Mouse (Mus musculus) macrophage (primary cell): Measurements from ENCODE around the gene Rnaseh2a. TPM values are rescaled to one million over a fixed set of nuclear protein-coding genes. Genes with fewer than 3 reads are reported as not detected.
A peak's percentile ranks its signal among the peaks of the same experiment; 100 is the strongest.

ENCODE experiments used
- H3K27ac ChIP-seq: fragments of 350-480 bp; formaldehyde crosslinking; 2 replicates; pipeline ENCODE4 v1.9.0; 2021
- H3K36me3 ChIP-seq: fragments of 350-480 bp; formaldehyde crosslinking; 2 replicates; pipeline ENCODE4 v1.9.0; 2021; ENCODE audit errors: inconsistent target
- H3K4me3 ChIP-seq: fragments of 350-480 bp; formaldehyde crosslinking; 2 replicates; pipeline ENCODE4 v1.9.0; 2021; ENCODE audit errors: inconsistent target
- H3K79me2 ChIP-seq: fragments of 350-480 bp; formaldehyde crosslinking; 2 replicates; pipeline ENCODE4 v1.9.0; 2021; ENCODE audit errors: inconsistent target
- WGBS: methylation state at CpG from one replicate; pipeline ENCODE4 v1.1.7; 2026; ENCODE audit warnings: inconsistent platforms; ENCODE audit not compliant: missing documents; 5-methylcytosine and 5-hydroxymethylcytosine counted together
- polyA plus RNA-seq: library from polyadenylated mRNA; stranded (reverse); fragments of 250-400 nt; gene quantifications from 3 replicates; pipeline ENCODE4 v1.2.4, GENCODE M21; 2018; ENCODE audit warnings: inconsistent platforms

Rnaseh2a gene
- polyA plus RNA-seq, 1 experiment from 2014 or later, result 15.9 TPM

DNA sequence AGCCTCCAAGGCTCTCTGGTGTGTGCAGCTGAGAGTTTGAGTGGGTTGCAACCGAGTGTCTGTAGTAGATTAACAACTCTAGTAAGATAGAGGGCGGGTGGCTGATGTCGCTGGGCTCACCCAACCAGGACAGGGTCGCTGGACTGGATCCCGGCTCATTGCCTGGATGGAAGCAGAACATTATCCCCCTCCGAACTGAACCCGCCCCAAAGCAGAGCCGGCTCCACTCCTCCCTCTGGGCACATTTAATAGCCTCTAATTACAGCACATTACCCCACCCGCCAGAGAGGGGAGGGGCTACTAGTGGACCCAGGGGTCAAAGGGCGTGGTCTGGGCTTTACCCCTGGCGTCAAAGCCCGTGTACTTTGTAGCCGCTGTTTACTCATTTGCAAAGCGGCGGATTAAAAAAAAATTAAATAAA, 19.8 kb upstream of the Rnaseh2a start:
- 42% methylated on average over 15 of the region's 15 CpGs for WGBS
- Histone ChIP-seq H3K27ac (peak overlapping the region; percentile 55; the same call in 1 of the 2 replicates), H3K4me3 (peak overlapping the region; percentile 42; the same call in 1 of the 2 replicates), H3K79me2 (no peaks in the 10 kb centered on the region), H3K36me3 (no peaks in the 10 kb centered on the region)

DNA sequence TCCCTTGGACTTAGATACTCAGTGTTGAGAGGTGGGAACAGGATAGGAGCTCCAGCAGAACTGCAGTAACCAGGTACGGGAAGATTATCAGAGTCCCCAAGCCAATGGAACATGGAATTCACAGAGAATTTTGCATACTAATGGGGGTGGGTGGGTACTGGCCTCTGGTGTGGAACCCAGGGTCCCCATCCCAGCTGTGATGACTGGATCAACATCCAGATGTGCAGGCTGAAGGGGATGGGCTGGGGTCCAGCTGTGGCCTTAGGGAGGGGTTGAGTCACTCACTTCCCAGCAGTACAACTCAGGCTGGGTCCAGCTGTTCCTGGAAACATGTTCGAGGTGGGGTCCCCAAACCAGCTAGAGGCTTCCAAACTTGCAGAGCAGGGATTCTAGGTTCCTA, 18.3 kb upstream of the Rnaseh2a start:
- WGBS, result 95% methylated on average over 2 of the region's 2 CpGs
- Histone ChIP-seq H3K79me2 (no peaks in the 10 kb centered on the region), H3K27ac (no peak overlapping the region), H3K4me3 (no peak overlapping the region), H3K36me3 (no peaks in the 10 kb centered on the region)

DNA sequence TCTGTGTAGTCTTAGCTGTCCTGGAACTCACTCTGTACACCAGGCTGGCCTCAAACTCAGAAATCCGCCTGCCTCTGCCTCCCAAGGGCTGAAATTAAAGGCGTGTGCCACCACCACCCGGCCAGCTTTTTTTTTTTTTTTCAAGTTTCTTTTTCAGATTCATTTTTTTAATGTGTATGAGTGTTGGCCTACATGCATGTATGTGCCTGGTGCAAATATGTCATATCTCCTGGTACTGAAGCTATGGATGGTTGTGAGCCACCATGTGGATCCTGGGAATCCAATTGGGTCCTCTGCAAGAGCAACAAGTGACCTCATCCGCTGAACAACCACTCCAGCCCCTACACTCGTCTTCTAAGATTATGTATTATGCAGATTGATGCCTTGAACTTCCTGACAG, 17.8 kb upstream of the Rnaseh2a start:
- no peaks in the 10 kb centered on the region for H3K79me2 ChIP-seq
- H3K36me3 ChIP-seq, result no peaks in the 10 kb centered on the region
- H3K4me3 ChIP-seq, result no peak overlapping the region
- no peak overlapping the region for H3K27ac ChIP-seq
- WGBS, result 96% methylated on average over 5 of the region's 5 CpGs

DNA sequence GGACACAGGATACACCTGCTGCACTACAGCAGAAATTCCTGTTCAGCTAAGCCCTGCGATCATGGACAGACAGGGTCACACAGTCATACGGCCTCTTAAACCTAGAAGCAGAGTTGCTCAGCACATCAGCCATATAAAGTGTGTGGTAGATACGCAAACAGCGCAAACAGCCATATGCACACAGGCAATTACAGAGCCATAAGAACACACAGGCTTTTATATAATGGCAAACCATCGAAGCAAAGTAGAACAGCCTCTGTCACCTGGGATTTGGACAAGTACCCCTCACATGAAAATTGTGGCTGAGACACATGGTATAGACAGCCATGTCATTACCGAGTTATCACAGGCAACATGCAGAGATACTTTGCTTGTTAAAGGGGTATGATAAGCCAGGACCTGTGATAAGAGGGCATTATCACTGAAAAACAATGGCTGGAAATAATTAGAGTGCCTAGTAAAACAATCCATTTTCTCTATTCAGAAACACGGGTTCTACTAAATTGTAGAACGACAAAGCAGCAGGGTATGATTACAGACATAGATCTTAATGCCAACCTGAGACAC, 16.9 kb upstream of the Rnaseh2a start:
- WGBS, result 47% methylated on average over 8 of the region's 8 CpGs
- Histone ChIP-seq H3K36me3 (no peaks in the 10 kb centered on the region), H3K79me2 (no peaks in the 10 kb centered on the region), H3K27ac (peak overlapping the region; percentile 90), H3K4me3 (peak overlapping the region; percentile 28; the same call in 1 of the 2 replicates)

DNA sequence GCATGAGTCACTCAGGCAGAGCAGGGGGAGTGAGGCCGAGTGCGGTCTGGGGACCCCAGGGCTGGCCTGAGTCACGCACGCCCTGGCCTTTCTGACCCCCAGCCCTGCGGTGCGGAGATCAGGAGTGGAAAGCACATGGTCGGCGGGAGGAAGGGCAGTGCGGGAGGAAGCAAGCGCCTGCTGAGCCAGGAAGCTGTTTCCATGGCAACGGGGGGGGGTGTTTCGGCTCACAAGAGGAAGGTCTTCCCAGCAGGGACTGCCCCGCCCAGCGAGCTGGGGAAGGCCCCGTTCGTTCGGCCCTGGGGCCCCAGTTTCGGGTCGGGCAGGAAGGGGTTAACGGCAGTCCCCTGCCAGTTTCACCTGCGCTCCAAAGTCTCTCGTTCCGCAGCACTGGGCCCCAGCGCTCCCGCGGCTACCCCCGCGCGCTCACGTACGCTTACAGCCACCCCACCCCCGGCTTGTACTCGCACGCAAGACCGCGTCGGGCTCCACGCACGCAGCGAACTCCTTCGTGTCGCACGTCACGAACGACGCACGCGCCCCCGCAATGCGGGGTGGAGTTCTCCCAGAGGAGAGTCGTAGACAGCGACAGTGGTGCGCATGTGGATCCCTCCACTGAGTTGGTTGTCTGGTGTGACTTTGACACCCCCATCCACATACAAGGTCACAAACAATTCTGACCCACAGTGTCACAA, 16.3 kb upstream of the Rnaseh2a start:
- under 1% methylated on average over 52 of the region's 53 CpGs for WGBS
- no peaks in the 10 kb centered on the region for H3K79me2 ChIP-seq
- H3K4me3 ChIP-seq, result peak overlapping the region; percentile 28
- peak overlapping the region; percentile 90 for H3K27ac ChIP-seq
- no peaks in the 10 kb centered on the region for H3K36me3 ChIP-seq

DNA sequence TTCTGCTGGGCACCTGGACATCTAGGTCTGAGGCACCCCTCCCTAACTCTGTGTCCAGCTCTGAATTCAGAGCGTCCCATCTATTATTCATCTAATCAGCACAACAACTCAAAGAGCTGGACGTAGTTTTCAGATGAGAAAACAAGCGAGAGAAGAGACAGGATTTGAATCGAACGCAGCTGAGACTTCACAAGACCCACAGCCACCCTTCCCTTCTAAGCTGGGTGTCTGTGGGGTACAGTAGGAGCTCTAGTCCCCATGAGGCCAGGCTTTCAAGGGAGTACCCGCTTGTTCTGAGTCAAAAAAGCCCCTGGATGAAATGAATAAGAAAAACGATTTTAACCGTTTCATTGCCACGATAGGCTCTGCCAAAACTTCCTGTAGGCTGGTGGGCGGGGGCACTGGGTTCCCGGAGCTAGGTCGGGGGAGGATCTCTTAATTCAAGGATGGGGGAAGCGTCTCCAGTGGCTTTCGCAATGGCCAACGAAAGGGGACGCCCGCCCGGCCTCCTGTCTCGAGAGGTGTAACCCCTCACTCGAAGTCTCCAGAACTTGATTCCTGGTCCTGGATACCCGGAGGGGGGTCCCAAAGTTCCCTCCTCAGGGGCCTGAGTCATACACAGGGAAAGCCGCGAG, 15.6 kb upstream of the Rnaseh2a start:
- Histone ChIP-seq H3K79me2 (no peaks in the 10 kb centered on the region), H3K36me3 (no peaks in the 10 kb centered on the region), H3K27ac (peak overlapping the region; percentile 90), H3K4me3 (peak overlapping the region; percentile 28)
- WGBS, result 3% methylated on average over 23 of the region's 23 CpGs

DNA sequence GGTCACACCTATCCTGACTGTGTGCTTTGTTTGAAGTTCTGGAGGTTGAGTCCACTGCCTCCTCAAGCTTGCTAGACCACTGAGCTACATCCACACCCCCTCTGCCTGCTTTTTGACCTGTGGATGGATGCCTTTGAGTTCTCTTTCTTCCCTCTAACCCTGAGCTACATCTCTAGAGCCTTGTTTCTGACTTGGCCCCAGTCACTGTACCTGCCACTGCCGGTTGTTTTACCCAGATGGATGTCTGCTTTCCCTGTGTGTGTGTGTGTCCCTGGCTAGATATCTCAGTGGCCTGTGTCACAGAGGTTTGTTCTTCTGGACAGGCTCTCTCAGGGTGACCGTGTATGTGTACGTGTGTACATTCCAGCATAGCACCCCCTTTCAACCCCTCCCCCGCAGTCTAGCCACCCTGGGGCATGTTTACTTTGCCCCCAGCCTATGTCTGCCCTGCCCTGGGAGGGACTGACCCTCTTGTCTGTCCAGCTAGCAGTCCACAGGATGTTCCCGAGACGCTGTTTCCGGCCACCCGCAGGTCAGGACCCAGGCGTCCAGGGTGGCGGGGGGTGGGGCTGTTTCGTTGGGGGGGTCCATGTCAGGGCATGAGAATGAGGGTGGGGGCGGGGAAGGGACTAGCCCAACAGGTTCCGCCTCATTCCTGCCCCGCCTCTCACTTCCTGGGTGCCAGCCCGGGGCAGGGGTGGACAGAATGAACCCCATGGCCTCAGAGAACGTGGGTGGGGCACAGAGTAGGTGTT, 14.9 kb upstream of the Rnaseh2a start:
- Histone ChIP-seq H3K4me3 (0 out of 2 replicates have a peak overlapping the region, but pooled peaks have one; percentile 28), H3K36me3 (no peaks in the 10 kb centered on the region), H3K27ac (peak overlapping the region; percentile 90), H3K79me2 (no peaks in the 10 kb centered on the region)
- 40% methylated on average over 16 of the region's 16 CpGs for WGBS

DNA sequence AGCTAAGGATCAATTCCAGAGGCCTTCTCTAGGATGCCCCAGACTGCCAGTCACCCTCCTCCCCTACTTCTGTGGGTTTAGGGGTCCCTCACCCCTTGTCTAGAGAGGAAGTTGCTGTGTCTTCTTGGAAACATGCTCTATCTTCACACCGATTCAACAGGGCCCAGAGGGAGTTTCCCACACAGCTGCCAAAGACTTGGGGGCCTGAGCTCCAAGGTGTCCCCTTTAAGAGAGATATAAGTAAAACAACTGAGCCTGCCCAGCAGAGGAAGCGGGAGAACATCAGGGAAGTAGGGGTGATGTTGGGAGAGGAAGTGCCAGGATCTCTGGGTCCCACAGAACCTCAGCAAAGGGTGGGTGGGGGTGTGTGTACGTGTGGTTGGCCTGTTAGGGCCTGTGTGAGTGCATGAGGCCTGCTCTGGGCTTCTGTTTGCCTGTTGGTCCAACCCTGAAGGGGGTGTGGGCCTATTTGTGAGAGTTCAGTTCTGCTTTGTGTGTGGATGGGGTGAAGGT, 13.0 kb upstream of the Rnaseh2a start:
- WGBS, result 11% methylated on average over 3 of the region's 3 CpGs
- Histone ChIP-seq H3K79me2 (peaks cover 8% of the 10 kb centered on the region; the same call in 1 of the 2 replicates), H3K27ac (peak overlapping the region; percentile 92), H3K36me3 (no peaks in the 10 kb centered on the region), H3K4me3 (no peak overlapping the region)

DNA sequence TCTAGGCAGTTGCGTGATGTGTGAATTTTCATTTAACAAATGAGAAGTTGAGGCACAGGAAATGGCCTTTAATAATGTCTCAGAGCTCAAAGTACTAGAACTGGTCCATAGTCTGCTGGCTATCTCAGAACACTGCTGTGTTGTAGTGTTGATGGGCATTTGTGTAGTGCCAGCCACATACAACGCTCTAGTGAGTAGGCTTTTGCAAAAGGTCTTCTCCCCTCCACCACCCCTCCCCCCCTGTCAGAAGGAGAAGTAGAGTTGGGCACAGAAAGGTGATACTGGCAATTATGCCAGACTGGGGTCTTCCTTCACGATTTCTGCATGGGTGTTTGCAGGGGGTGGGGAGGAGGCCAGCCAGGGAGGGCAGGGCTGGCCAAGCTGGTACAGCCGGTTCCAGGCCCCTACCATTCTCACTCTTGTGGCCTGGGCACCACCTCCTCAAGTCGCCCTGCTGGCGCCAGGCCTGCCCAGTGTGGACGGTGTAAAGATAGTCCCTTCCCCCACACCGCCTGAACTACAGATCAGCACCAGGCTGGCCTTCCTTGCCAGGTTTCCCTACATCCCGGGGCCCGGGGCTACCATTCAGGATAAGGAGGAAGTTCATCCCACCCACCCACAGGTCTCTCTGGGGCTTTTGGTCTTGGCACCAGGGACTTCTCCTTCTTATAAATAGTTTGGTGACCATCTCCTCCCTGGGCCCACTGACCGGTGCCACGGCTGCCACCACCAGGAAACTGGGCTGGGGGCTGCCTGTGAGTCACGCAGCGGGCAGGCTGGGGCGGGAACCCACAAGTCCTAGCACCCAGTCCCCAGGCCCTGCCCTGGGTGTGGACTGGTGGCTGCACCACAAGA, 12.3 kb upstream of the Rnaseh2a start:
- H3K4me3 ChIP-seq, result no peak overlapping the region
- peak overlapping the region; percentile 92 for H3K27ac ChIP-seq
- H3K79me2 ChIP-seq, result peaks cover 15% of the 10 kb centered on the region
- H3K36me3 ChIP-seq, result no peaks in the 10 kb centered on the region
- 26% methylated on average over 15 of the region's 15 CpGs for WGBS

DNA sequence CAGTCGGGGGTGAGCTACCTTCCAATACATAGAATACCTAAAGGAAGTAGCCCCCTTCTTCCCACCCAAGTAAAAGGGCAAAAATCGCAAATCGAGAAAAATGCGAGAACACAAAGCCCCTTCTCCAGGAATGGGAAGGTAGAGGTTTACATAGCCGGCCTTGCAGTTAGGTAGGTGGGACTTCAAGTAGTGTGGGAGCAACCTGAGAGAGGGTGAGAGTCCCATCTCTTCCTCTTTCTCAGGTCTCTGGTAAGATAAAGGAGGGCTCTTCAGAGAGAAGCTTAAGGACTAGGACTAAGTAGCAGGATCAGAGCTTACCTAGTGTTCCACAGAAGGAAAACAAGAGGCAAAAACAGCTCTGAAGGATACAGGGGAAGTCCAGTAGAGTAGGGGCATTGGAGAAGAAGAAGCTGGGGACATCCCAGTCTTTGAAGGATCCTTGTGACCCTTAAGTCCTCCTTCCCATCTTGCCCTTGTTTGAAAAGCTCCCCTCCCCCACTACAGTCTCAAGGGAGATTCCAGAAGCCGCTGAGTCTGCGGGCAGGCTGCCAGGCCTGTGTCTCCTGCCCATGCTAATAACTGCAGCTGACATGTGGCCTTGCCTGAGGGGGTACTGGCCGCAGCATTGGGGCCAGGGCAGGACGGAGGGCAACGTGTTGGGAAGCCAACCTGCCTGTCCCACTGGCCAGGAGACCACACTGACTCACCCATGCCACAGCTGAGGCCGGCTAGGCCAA, 11.2 kb upstream of the Rnaseh2a start:
- Histone ChIP-seq H3K79me2 (peaks cover 18% of the 10 kb centered on the region), H3K36me3 (no peaks in the 10 kb centered on the region), H3K27ac (peak overlapping the region; percentile 92), H3K4me3 (peak overlapping the region; percentile 34)
- WGBS, result 29% methylated on average over 11 of the region's 11 CpGs

DNA sequence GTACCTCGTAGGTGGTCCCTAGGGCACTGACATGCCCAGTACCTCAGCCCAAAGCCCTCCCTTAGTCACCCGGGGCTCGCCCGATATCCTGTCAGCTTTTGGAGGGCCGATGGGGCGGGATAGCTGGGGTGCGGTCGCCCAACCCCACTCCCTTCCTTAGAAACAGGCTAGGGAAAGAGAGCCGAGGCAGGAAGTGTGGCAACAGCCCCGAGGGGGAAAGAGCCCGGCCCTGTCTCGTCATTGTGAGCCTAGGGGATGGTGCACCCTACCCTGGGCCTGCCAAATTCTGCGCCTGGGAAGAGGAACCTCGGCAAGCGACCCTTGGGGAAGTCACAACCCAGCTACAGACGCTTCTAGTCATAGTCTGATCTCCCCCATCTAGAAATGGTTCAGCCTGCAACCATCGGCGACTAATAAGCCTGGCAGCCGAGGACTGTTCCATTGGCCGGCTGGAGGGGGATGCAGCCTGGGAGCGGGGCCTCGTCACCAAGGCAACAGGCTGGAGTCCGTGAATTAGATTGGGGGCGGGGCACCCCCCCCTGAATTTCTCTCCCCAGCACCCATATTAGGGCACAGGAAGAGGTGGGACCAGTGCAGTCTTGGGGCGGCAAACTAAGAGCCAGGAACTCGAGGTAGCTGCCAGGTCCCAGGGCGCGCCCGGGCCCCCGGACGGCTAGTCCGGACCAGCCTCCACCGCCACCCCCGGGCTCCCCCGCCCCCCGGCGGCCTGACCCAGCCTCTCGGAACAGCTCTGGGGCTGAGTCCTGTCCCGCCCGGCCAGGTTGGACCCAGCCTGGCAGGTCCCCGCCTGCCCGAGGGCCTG, 10.2 kb upstream of the Rnaseh2a start:
- WGBS, result 3% methylated on average over 35 of the region's 42 CpGs
- peak overlapping the region; percentile 92 for H3K27ac ChIP-seq
- H3K4me3 ChIP-seq, result peak overlapping the region; percentile 34; the same call in 1 of the 2 replicates
- H3K36me3 ChIP-seq, result no peaks in the 10 kb centered on the region
- peaks cover 18% of the 10 kb centered on the region for H3K79me2 ChIP-seq

DNA sequence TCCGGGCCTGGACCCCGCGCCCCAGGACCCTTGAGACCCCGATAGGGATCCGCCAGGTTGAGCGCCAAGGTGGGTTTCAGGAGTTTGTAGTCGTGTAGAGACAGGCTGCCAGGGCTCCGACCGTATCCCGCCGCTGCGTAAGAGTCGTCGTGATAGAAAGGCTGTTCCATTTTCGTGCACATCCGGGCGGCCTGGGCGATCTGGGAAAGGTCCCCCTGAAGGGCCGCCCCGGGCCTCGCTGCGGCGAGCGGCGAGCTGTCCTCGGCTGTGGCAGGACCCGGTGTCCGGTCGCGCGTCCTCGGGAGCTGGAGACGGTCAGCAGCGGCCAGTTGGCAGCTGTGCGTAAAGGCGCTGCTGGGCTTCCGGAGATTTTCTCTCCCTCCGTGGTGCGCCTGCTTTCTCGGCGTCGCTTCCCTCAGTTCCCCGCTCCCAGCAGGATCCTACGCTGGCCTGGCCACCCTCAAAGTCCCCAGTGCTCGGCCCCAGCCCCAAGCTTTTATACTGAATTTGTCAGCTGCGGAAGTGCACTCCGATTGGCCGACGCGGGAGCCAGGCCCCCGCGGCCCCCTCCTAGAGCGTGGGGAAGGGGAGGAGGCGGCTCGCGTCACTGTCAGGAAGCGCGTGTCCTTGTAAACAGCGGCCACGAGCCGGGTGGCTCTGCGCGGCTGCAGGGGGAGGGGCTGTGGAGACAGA, 8.8 kb upstream of the Rnaseh2a start, which contains the start of gene Junb:
Gene Junb, minus strand, starts transcription at position 471 of the 693 bp plus-strand sequence.
- Histone ChIP-seq H3K79me2 (peaks cover 18% of the 10 kb centered on the region), H3K4me3 (peak within 1 kb of the TSS; percentile 78), H3K36me3 (peaks cover 2% of the 10 kb centered on the region; the same call in 1 of the 2 replicates), H3K27ac (peak within 1 kb of the TSS; percentile 92)
- under 1% methylated on average over 56 of the region's 63 CpGs for WGBS
